Mouse (Mus musculus) lung, postnatal 14 days (tissue): ENCODE measurements around the gene Rapgef2.
A peak's percentile ranks its signal among the peaks of the same experiment; 100 is the strongest.
"Not testable (repeated sequence)": the region's sequence is repeated elsewhere in the genome, so short reads cannot be mapped to it uniquely, and the experiment has no call there.

Experiments
- DNase-seq: peaks from one replicate; pipeline ENCODE4 v3.0.0; 2021

Gene Rapgef2

DNA sequence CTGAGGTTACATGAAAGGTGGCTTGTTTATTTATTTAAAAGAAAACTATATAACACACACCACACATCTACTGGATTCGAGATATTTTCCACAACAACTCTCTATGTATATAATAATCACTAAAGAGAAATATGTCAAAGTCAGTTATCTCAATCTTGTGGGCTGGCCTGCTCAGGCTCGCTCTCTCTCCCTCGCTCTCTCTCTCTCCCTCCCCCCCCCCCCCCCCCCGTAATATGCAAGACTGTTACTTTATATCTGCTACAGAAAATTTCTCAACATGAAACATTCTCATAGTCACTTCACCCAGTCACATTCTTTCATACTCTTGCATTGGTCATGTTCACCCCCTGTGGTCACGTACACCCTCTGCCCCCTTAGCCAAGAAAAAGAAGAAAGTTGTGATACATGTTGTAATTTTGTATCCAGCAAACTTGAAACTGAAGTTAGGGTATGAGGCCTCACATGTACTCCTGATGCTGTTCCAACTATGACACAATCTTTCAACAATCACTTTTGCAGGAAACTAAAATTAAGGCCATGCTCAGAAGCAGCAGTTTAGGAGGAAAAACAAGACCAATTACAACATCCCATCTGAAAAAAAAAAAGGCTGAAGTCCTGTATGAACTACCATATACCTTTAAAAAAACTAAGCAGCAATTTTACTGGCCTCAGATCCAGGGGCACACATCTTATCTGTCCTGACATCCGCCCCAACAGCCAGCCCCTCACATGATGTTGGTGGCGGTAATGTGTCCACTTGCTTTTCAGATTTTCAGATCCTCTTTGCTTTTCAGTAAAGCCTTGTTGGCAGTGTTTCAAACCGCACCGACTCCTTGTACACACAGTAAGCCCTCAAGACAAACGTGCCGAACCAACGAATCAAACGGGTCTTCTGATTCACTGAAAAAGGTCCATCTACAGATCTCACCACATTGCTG is 52.6 kb downstream of the Rapgef2 start:
- DNase-seq = peak; percentile 53

DNA sequence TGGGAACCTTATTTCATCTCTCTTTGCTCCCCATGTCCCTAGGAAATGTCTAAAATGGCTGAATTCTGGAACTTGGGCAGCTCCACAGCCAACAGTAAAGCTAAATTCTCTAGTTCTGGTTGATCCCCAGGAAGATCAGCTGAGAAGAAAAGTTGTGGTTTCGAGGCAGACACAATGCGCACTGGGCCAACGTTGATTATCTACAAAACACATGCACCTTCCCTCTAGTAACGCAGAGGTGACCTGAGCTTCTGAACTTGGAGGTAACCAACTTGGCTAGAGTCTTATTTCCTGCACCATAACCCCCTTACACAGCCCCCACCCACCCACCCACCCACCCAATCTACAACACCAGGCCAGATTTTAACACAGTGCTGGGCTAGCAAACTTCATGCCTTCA is 55.6 kb downstream of the Rapgef2 start:
- no peak for DNase-seq

DNA sequence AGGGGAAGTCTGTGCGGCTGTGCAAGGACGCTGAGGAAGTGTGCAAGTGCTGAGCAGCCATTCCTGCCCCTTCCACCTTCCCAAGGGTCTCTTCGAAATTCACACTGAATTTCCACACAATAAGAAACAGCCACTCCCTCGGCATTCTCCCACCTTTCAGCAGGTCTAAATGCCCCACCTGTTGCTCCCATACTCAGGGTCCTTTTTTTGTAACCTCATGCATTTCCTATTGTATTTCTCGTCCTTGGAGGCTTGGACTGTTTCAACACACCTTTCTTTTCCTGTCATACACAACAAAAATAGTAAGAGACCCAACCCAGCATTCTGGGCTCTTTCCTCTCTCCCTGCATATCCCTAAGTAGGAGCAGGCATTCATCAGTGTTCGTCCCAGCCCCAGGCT is 56.8 kb downstream of the Rapgef2 start:
- DNase-seq = no peak

DNA sequence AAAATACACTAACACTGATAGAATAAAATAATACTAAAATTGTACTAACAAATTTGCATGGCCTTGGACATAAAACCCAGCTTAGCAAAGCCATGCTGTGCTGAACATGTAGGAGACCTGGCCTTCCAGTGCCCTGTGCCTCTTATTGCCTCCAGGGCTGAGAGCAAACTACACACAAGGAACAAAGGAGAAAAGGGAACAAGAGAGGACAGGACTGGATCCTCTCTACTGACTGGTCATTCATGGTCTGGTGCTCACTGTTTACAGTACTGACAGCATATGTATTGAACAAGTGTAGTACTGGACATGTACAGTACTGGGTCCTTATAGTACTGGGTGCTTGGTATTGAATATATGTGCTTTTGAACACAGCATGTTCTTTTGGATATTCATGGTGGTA is 58.0 kb downstream of the Rapgef2 start:
- no peak for DNase-seq

- DNase-seq = no peak
These were observed 58.8 kb downstream of the Rapgef2 start for GRCm38 (mm10) chr3:79227356-79228088.

- DNase-seq = not testable (repeated sequence)
These were observed 59.5 kb downstream of the Rapgef2 start for GRCm38 (mm10) chr3:79226807-79227206.

GRCm38 (mm10) chr3:79225888-79226287 is 60.4 kb downstream of the Rapgef2 start:
- DNase-seq = no peak

DNA sequence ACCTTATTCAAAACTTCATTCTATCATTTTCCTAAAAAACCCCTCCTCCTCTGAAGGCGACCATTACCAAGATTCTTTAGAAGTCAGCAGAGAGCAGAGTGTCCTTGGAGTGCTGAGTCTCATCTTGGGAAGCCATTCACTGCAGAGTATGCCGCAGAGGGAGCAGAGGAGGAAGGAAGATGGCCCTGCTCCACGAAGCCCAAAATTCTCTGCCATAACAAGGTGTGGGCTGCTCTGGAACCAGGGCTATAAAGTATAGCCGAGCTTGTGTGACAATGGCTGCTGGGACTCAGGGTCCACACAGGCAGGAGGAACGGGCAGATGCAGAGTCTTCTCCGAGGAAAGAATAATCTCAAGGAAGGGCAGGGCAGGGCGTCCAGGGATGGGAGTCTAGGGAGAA is 62.0 kb downstream of the Rapgef2 start:
- no peak for DNase-seq

- DNase-seq = no peak
These were observed 63.0 kb downstream of the Rapgef2 start for GRCm38 (mm10) chr3:79223281-79223680.

DNA sequence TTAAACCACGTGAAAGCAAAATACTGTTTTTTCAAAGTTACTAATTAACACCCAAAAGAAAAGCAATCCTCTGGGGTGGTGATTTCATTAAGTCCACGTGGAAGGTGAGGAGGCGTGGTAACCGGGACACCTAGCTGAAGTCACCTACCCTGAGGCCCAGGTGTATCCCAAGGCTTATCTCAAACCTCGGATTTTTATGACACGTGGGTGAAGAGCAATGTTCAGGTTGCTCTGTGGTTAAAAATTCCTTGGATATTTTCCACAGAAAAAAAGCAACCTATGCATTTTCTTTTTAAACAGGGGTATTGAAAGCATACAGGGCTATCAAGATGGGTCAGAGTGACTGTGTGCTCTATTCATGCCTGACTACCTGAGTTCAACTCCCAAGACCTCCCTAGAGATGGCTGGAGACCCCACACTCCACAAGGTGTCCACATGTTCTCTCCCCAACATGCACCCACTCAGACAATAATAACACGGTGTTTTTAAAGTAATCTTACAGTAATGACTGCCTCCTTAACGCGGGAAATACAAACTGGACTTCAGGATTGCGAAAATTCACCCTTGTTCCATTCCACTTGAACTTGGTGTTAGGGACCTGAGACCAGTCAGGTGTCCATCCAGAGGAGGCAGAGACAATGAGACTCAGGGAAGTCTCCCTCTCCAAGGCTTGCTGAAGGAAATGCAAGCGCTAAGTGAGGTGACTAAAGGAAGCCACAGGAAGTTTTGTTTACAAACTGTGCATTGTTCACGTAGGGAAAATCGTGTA is 63.9 kb downstream of the Rapgef2 start:
- no peak for DNase-seq

GRCm38 (mm10) chr3:79221296-79222191 is 64.8 kb downstream of the Rapgef2 start:
- DNase-seq = peak; percentile 77

DNA sequence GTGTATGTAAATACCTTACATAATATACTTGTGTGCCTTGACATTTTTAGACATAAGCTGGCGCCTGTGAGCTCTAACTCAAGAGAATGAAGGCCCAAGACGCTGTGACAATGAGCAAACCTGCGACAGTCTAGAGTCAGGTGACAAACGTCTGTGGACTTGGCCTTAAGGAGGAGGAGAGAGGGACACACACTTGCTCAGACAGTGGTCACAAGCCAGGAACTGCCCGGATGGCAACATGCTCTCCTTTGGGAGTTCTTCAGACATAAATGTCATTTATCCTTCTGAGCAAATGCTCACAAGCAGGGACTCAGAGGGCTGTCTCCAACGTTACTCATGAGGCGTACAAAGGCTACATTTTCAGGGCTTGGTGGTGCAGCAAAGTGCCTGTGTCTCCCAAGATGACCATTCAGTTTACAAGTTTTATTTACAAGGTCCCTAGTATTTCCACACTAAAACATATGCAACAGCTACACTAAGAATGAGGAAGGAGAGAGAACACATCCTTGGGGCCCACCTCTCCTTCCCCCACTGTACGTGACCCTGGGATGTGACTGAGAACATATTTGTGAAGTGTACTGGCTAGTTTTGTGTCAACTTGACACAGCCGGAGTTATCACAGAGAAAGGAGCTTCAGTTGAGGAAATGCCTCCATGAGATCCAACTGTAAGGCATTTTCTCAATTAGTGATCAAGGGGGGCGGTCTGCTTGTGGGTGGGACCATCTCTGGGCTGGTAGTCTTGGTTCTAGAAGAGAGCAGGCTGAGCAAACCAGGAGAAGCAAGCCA is 67.0 kb downstream of the Rapgef2 start:
- DNase-seq = no peak

DNA sequence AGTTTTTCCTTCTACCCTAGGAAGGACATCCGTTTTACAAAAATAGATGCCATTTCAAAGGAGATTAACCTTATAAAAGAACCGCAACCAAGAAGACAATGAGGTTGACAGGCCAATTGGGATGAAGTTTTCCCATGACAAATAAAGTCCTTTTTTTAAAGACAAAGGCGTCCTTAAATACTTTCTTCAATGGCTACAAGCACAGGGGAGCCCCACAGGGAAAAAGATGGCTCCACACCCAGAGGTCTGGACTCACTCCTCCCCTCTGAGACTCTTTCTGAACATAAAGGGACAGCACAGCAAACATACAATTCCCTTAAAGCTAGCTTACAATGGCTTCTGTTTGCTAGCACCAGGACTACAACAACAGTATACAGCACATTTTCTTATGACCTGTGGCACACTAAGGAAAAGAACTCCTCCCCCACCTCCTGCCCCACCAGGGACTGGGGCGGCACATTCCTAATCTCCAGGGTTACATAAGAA is 67.7 kb downstream of the Rapgef2 start:
- DNase-seq = no peak

GRCm38 (mm10) chr3:79210243-79210642 is 76.1 kb downstream of the Rapgef2 start:
- DNase-seq = no peak

GRCm38 (mm10) chr3:79207216-79207615 is 79.1 kb downstream of the Rapgef2 start:
- no peak for DNase-seq

- no peak for DNase-seq
These were observed 79.8 kb downstream of the Rapgef2 start for GRCm38 (mm10) chr3:79206524-79206923.

- DNase-seq = no peak
These were observed 80.3 kb downstream of the Rapgef2 start for GRCm38 (mm10) chr3:79205981-79206380.

- no peak for DNase-seq
These were observed 81.2 kb downstream of the Rapgef2 start for GRCm38 (mm10) chr3:79205112-79205511.

- no peak for DNase-seq
These were observed 82.1 kb downstream of the Rapgef2 start for GRCm38 (mm10) chr3:79204261-79204660.

GRCm38 (mm10) chr3:79203821-79204220 is 82.5 kb downstream of the Rapgef2 start:
- no peak for DNase-seq

DNA sequence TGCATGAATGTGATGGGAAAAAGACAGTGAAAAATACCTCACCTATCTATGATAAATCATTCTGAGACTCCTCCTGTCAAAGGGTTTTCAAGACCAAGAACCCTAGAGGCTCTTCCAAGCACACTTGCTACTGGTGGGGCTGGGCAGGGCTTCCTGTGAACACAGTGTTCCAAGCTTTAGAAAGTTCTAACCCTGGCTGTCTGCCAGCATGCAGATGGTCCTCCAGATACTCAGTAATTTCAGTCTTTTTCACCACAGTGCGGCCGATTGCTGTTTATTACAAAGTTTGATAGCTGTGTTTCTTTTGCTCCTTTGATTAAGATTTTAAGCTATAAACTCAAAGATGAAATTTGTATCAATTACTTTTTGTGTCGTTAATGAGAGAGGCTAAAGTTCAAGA is 83.1 kb downstream of the Rapgef2 start:
- DNase-seq = peak; percentile 89
